Mouse (Mus musculus): Measurements from ENCODE around the gene Dact1.

DNA sequence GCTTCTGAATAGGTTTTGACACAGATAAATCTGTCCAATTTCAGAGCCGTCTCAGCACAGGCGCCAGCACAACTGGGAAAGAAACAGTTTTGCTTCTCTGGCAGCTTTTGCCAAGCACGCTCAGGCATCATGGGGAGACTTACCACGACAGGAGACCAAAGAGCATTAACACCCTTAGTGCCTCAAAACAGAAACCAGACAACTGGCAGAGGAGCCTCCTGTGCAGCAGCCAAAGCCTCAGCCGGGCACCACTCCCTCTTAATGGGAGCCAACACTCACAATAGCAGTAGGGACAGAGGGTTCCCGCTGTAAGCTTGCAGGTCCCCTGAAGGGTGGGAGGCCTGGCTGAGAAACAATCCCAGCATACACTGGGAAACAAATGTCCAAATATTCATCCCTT is 56.5 kb downstream of the Dact1 start:
- TF ChIP-seq CTCF (IDR thresholded peaks at IDR 0.05; ENCODE audit: low read depth): no peak
- TF ChIP-seq EP300 (IDR thresholded peaks at IDR 0.05; ENCODE audit: low read depth): no peak

All from liver, embryonic 14.5 days (tissue).